22 mouse cellular contexts compared by ENCODE assay signal in the genomic region with DNA sequence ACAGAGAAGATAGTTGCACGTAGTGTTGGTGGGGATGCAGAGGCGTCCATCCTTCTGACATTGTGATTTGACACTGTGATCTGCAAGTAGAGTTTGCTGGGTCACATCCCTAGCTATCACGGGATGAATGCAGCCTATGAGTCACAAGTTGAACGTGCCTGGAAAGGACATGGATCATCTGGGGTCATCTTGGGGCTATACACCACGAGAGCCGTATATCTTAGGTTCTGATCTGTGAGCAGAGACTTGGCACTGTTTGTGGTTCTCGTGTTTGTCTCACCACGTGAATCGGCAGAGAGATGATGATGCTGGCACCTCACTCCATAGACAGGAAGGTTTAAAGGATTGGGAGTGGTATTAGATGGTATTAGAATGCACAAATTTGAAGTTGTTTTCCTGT. TPM values are rescaled to one million over a fixed set of nuclear protein-coding genes. Genes with fewer than 3 reads are reported as not detected.
DNase-seq lines count a peak whose midpoint lies in the region; ATAC-seq and TF ChIP-seq lines count a peak whose summit lies in the region.
"Had no signal": no experiment of that assay in that cellular context is flagged by ENCODE, and none has a peak within 500 bp of the region (broad histone marks: within the 10 kb centered on the region; RNA-seq: fewer than 3 reads in every experiment).

No protein-coding gene starts in this region.

- ATAC-seq in heart, embryonic 12.5 days (ENCODE audit: insufficient number of reproducible peaks, low FRiP score), result no peak
- ATAC-seq in Patski, result peak; percentile 60
- ATAC-seq: forebrain, embryonic 13.5 days; forebrain, embryonic 16.5 days; intestine, embryonic 16.5 days had no signal

- no peaks in the 10 kb centered on the region for H3K27me3 ChIP-seq in heart, embryonic 12.5 days (replicated peaks)
- H3K27me3 ChIP-seq in Patski, result no peaks in the 10 kb centered on the region
- no peaks in the 10 kb centered on the region for H3K27me3 ChIP-seq in kidney, adult 2 months (replicated peaks; ENCODE audit: control insufficient read depth, insufficient read depth, low read length)
- H3K27me3 ChIP-seq: forebrain, embryonic 13.5 days; heart, embryonic 15.5 days; hindbrain, embryonic 13.5 days had no signal

- DNase-seq in heart, adult 11 months, result peak; percentile 78
- no peak for DNase-seq in Patski (ENCODE audit: low read depth, low spot score)
- DNase-seq in gastrocnemius, postnatal 25 days, result peak; percentile 30
- no peak for DNase-seq in kidney, adult 2 months
- no peak for DNase-seq in cerebellum, postnatal 10 days
- DNase-seq: adrenal gland, adult 2 months; adrenal gland, postnatal 14 days; cerebellum, adult 11-12 months; cerebellum, adult 8-10 months; cerebellum, postnatal 14 days; heart, postnatal 10 days; heart, postnatal 36 days; kidney, adult 8-10 months had no signal

- H3K9me3 ChIP-seq in heart, embryonic 12.5 days (replicated peaks), result no peaks in the 10 kb centered on the region
- H3K9me3 ChIP-seq: forebrain, embryonic 10.5 days; forebrain, embryonic 13.5 days; heart, embryonic 15.5 days; hindbrain, embryonic 10.5 days; hindbrain, embryonic 13.5 days had no signal

- TF ChIP-seq POLR2A in kidney, adult 2 months (IDR thresholded peaks at IDR 0.05; ENCODE audit: low read depth, low read length), result no peak

- POLR2A ChIA-PET in Patski (lab: Charles Lee), result no interaction called here

- H3K4me2 ChIP-seq in heart, embryonic 12.5 days, result no peak overlapping the region
- H3K4me2 ChIP-seq: forebrain, embryonic 13.5 days; heart, embryonic 11.5 days; heart, embryonic 15.5 days; hindbrain, embryonic 13.5 days had no signal

- 70% methylated on average over 9 of the region's 9 CpGs for WGBS in heart, embryonic 12.5 days
- 70% methylated on average over 9 of the region's 9 CpGs for WGBS in kidney, adult 2 months

- no peaks in the 10 kb centered on the region for H3K36me3 ChIP-seq in heart, embryonic 12.5 days
- no peaks in the 10 kb centered on the region for H3K36me3 ChIP-seq in kidney, adult 2 months (ENCODE audit: control insufficient read depth, insufficient read depth, low read length)
- H3K36me3 ChIP-seq: forebrain, embryonic 10.5 days; heart, embryonic 15.5 days; hindbrain, embryonic 10.5 days; hindbrain, embryonic 13.5 days had no signal

- H3K4me1 ChIP-seq in heart, embryonic 12.5 days (replicated peaks), result no peaks in the 10 kb centered on the region
- H3K4me1 ChIP-seq in kidney, adult 2 months (ENCODE audit: control insufficient read depth, insufficient read depth, low read length), result no peaks in the 10 kb centered on the region
- H3K4me1 ChIP-seq: forebrain, embryonic 13.5 days; heart, embryonic 15.5 days; hindbrain, embryonic 10.5 days; hindbrain, embryonic 13.5 days had no signal

- no peak overlapping the region for H3K27ac ChIP-seq in heart, embryonic 12.5 days (ENCODE audit: poor library complexity, severe bottlenecking)
- no peak overlapping the region for H3K27ac ChIP-seq in kidney, adult 2 months (ENCODE audit: insufficient read depth, low read depth, low read length)
- H3K27ac ChIP-seq: forebrain, embryonic 10.5 days; forebrain, embryonic 13.5 days; heart, embryonic 15.5 days; hindbrain, embryonic 10.5 days; hindbrain, embryonic 13.5 days had no signal

- no peak overlapping the region for H3K9ac ChIP-seq in heart, embryonic 12.5 days
- H3K9ac ChIP-seq: forebrain, embryonic 13.5 days; heart, embryonic 15.5 days; hindbrain, embryonic 13.5 days had no signal

- TF ChIP-seq CTCF in Patski (IDR thresholded peaks at IDR 0.05), result no peak
- no peak for TF ChIP-seq CTCF in kidney, adult 2 months (conservative IDR thresholded peaks at IDR 0.05; ENCODE audit: insufficient read depth, insufficient read length, low read depth, low read length)

- no peak overlapping the region for H3K4me3 ChIP-seq in heart, embryonic 12.5 days
- H3K4me3 ChIP-seq in kidney, adult 2 months (ENCODE audit: insufficient read depth, low read depth, low read length), result no peak overlapping the region
- H3K4me3 ChIP-seq: forebrain, embryonic 10.5 days; forebrain, embryonic 13.5 days; heart, embryonic 15.5 days; hindbrain, embryonic 10.5 days; hindbrain, embryonic 13.5 days had no signal

- CTCF ChIA-PET in Patski (lab: Charles Lee), result interaction anchor here (0.9 kb wide), 1 partner anchor 22 kb away, joined by 3 read pairs; no protein-coding TSS in a partner anchor

- in situ Hi-C loops in Patski (cut with MboI; ENCODE audit: low pct_unique_long_range_greater_than_20kb), result no loop called here

RNA-seq across cellular contexts. Expression of gene Plcxd2, which starts 23.9 kb away (rescaled TPM):
- 0.74 and 0.89 TPM in 2 replicates for polyA plus RNA-seq in heart, embryonic 12.5 days (2016; fragmentation: Nextera tagmentation; extraction: Ambion mirVana)
- polyA plus RNA-seq in Patski (2021), result 8.2 TPM
- total RNA-seq in gastrocnemius, postnatal 25 days (2021), result under 1 TPM; 0.15 to 0.19 TPM
- polyA plus RNA-seq in kidney, adult 2 months (2012; rRNA removed), result 1.4 and 1.7 TPM in 2 replicates

Comparison
In these comparisons a context has a peak if more than half of its experiments do, and no peak if none do; other contexts are left out.
1. DNase-seq: peak in heart, adult 11 months (single experiment) and gastrocnemius, postnatal 25 days (single experiment); none in Patski (single experiment), kidney, adult 2 months (single experiment) and cerebellum, postnatal 10 days (0 of 2).